Mouse (Mus musculus): ENCODE data around the gene Tfb2m.

GRCm38 (mm10) chr1:179570482-179570881 is 24.4 kb upstream of the Tfb2m start:
- TF ChIP-seq POLR2A (IDR thresholded peaks at IDR 0.05; ENCODE audit: low read depth, low read length) (no peak), JUND (conservative IDR thresholded peaks at IDR 0.05; ENCODE audit: low read depth, low read length) (no peak), CTCF (conservative IDR thresholded peaks at IDR 0.05 in 1 of 2, IDR thresholded peaks at IDR 0.05 in 1 of 2; ENCODE audit: low read depth in 2 of 2, low read length in 2 of 2) (no peak)

Data from CH12.LX (cell line).